15 mouse cellular contexts compared by ENCODE assay signal in genomic region chr7:99822426-99822825, GRCm38 (mm10). TPM values are rescaled to one million over a fixed set of nuclear protein-coding genes. Genes with fewer than 3 reads are reported as not detected.
DNase-seq lines count a peak whose midpoint lies in the region; ATAC-seq lines count a peak whose summit lies in the region.
"Had no signal": no experiment of that assay in that cellular context is flagged by ENCODE, and none has a peak within 500 bp of the region (broad histone marks: within the 10 kb centered on the region; RNA-seq: fewer than 3 reads in every experiment).

No protein-coding gene starts in this region.

- ATAC-seq in heart, embryonic 15.5 days (replicated peaks; ENCODE audit: insufficient number of reproducible peaks, insufficient read depth, low FRiP score, low read depth) = peak; percentile 58
- ATAC-seq in heart, embryonic 12.5 days (ENCODE audit: insufficient number of reproducible peaks, low FRiP score) = no peak
- 0 out of 2 replicates have a peak, but pooled peaks have one; percentile 24 for ATAC-seq in megakaryocyte, adult 5-6 weeks (ENCODE audit: poor library complexity, severe bottlenecking)
- ATAC-seq in hindbrain, embryonic 14.5 days (ENCODE audit: low FRiP score) = no peak

- no peak overlapping the region for H3K4me2 ChIP-seq in heart, embryonic 15.5 days
- H3K4me2 ChIP-seq in heart, embryonic 12.5 days = no peak overlapping the region
- H3K4me2 ChIP-seq in hindbrain, embryonic 14.5 days (replicated peaks) = no peak overlapping the region
- H3K4me2 ChIP-seq: limb, embryonic 12.5 days; midbrain, embryonic 12.5 days; neural tube, embryonic 15.5 days had no signal

- 68% methylated on average over 5 of the region's 5 CpGs for WGBS in heart, embryonic 15.5 days
- WGBS in heart, embryonic 12.5 days = 65% methylated on average over 5 of the region's 5 CpGs
- WGBS in hindbrain, embryonic 14.5 days = 86% methylated on average over 5 of the region's 5 CpGs

- no peak overlapping the region for H3K9ac ChIP-seq in heart, embryonic 15.5 days
- no peak overlapping the region for H3K9ac ChIP-seq in heart, embryonic 12.5 days
- no peak overlapping the region for H3K9ac ChIP-seq in hindbrain, embryonic 14.5 days
- H3K9ac ChIP-seq: limb, embryonic 12.5 days; midbrain, embryonic 12.5 days; neural tube, embryonic 15.5 days had no signal

- peak; percentile 70 for DNase-seq in A20 (ENCODE audit: low read depth, low spot score)
- peak; percentile 68 for DNase-seq in c-Kit-positive CD71-positive TER-119-positive erythroid progenitor cells, embryonic 14.5 days (ENCODE audit: low spot score)
- DNase-seq in hindbrain, embryonic 14.5 days (ENCODE audit: low spot score) = no peak
- DNase-seq in left cerebral cortex, adult 8-10 months (ENCODE audit: low spot score in 2 of 2) = no peak
- DNase-seq in natural killer cell, adult 2 months (ENCODE audit: low spot score in 2 of 2) = no peak
- DNase-seq: kidney, postnatal 36 days had no signal

- H3K27me3 ChIP-seq in heart, embryonic 15.5 days = no peaks in the 10 kb centered on the region
- H3K27me3 ChIP-seq in heart, embryonic 12.5 days (replicated peaks) = no peaks in the 10 kb centered on the region
- no peaks in the 10 kb centered on the region for H3K27me3 ChIP-seq in hindbrain, embryonic 14.5 days (ENCODE audit: control insufficient read depth, insufficient read depth, low read length)
- H3K27me3 ChIP-seq: limb, embryonic 12.5 days; midbrain, embryonic 12.5 days; neural tube, embryonic 15.5 days had no signal

- no peaks in the 10 kb centered on the region for H3K9me3 ChIP-seq in heart, embryonic 15.5 days (replicated peaks)
- H3K9me3 ChIP-seq in heart, embryonic 12.5 days (replicated peaks) = no peaks in the 10 kb centered on the region
- H3K9me3 ChIP-seq in hindbrain, embryonic 14.5 days (ENCODE audit: control insufficient read depth, low read length) = no peaks in the 10 kb centered on the region
- H3K9me3 ChIP-seq: hindbrain, embryonic 10.5 days; limb, embryonic 12.5 days; midbrain, embryonic 12.5 days; neural tube, embryonic 15.5 days had no signal

- no peak overlapping the region for H3K4me3 ChIP-seq in heart, embryonic 15.5 days
- no peak overlapping the region for H3K4me3 ChIP-seq in heart, embryonic 12.5 days
- H3K4me3 ChIP-seq in hindbrain, embryonic 14.5 days (replicated peaks; ENCODE audit: low read length) = no peak overlapping the region
- H3K4me3 ChIP-seq: hindbrain, embryonic 10.5 days; limb, embryonic 12.5 days; midbrain, embryonic 12.5 days; neural tube, embryonic 15.5 days had no signal

- H3K4me1 ChIP-seq in heart, embryonic 15.5 days (replicated peaks) = peaks cover 39% of the 10 kb centered on the region
- H3K4me1 ChIP-seq in heart, embryonic 12.5 days (replicated peaks) = peaks cover 50% of the 10 kb centered on the region
- no peaks in the 10 kb centered on the region for H3K4me1 ChIP-seq in hindbrain, embryonic 14.5 days (replicated peaks; ENCODE audit: control insufficient read depth, insufficient read depth, low read length)
- H3K4me1 ChIP-seq: limb, embryonic 12.5 days; midbrain, embryonic 12.5 days; neural tube, embryonic 15.5 days had no signal

- H3K27ac ChIP-seq in heart, embryonic 15.5 days = peak overlapping the region; percentile 22; the same call in 1 of the 2 replicates
- H3K27ac ChIP-seq in heart, embryonic 12.5 days (ENCODE audit: poor library complexity, severe bottlenecking) = no peak overlapping the region
- H3K27ac ChIP-seq in hindbrain, embryonic 14.5 days = no peak overlapping the region
- H3K27ac ChIP-seq: limb, embryonic 12.5 days; midbrain, embryonic 12.5 days; neural tube, embryonic 15.5 days had no signal

- H3K36me3 ChIP-seq in heart, embryonic 15.5 days = no peaks in the 10 kb centered on the region
- H3K36me3 ChIP-seq in heart, embryonic 12.5 days = peaks cover 6% of the 10 kb centered on the region; the same call in 1 of the 2 replicates
- H3K36me3 ChIP-seq in hindbrain, embryonic 14.5 days (replicated peaks; ENCODE audit: control insufficient read depth, insufficient read depth) = no peaks in the 10 kb centered on the region
- H3K36me3 ChIP-seq: hindbrain, embryonic 10.5 days; limb, embryonic 12.5 days; midbrain, embryonic 12.5 days; neural tube, embryonic 15.5 days had no signal

RNA-seq across cellular contexts. Expression of gene Neu3, which starts 5.8 kb away (rescaled TPM):
- 3.3 and 4.5 TPM in 2 replicates for polyA plus RNA-seq in heart, embryonic 15.5 days (2015; fragmentation: Nextera tagmentation; extraction: Ambion mirVana)
- 2.6 and 3.4 TPM in 2 replicates for polyA plus RNA-seq in heart, embryonic 12.5 days (2016; fragmentation: Nextera tagmentation; extraction: Ambion mirVana)
- 0.22 and 1.4 TPM in 2 replicates for total RNA-seq in megakaryocyte, adult 5-6 weeks (2015)
- total RNA-seq in megakaryocyte, adult 5-6 weeks (2017) = 1.1 and 1.8 TPM in 2 replicates
- 1.3 and 2.2 TPM in 2 replicates for polyA plus RNA-seq in hindbrain, embryonic 14.5 days (2014; fragmentation: Nextera tagmentation; extraction: Ambion mirVana)
- total RNA-seq in left cerebral cortex, adult 8-10 months (2022) = 1 to 10 TPM; 2.9 to 5.0 (median 4.2) TPM

RNA-seq across cellular contexts. Expression of gene Xrra1, which starts 36.5 kb away (rescaled TPM):
- 0.08 and 0.23 TPM in 2 replicates for polyA plus RNA-seq in heart, embryonic 15.5 days (2015; fragmentation: Nextera tagmentation; extraction: Ambion mirVana)
- polyA plus RNA-seq in heart, embryonic 12.5 days (2016; fragmentation: Nextera tagmentation; extraction: Ambion mirVana) = 0.26 and 0.37 TPM in 2 replicates
- 0.11 TPM in 1 of 2 replicates, not detected in the other for total RNA-seq in megakaryocyte, adult 5-6 weeks (2015)
- not detected in 2 replicates for total RNA-seq in megakaryocyte, adult 5-6 weeks (2017)
- polyA plus RNA-seq in hindbrain, embryonic 14.5 days (2014; fragmentation: Nextera tagmentation; extraction: Ambion mirVana) = 1.1 and 1.3 TPM in 2 replicates
- 1 to 10 TPM; 1.2 to 2.2 (median 1.4) TPM for total RNA-seq in left cerebral cortex, adult 8-10 months (2022)

RNA-seq across cellular contexts. Expression of gene Spcs2, which starts 40.8 kb away (rescaled TPM):
- 188 and 201 TPM in 2 replicates for polyA plus RNA-seq in heart, embryonic 15.5 days (2015; fragmentation: Nextera tagmentation; extraction: Ambion mirVana)
- polyA plus RNA-seq in heart, embryonic 12.5 days (2016; fragmentation: Nextera tagmentation; extraction: Ambion mirVana) = 218 and 220 TPM in 2 replicates
- total RNA-seq in megakaryocyte, adult 5-6 weeks (2015) = 181 and 205 TPM in 2 replicates
- total RNA-seq in megakaryocyte, adult 5-6 weeks (2017) = 113 and 137 TPM in 2 replicates
- 268 and 276 TPM in 2 replicates for polyA plus RNA-seq in hindbrain, embryonic 14.5 days (2014; fragmentation: Nextera tagmentation; extraction: Ambion mirVana)
- total RNA-seq in left cerebral cortex, adult 8-10 months (2022) = 10 to 100 TPM; 93.8 to 95.8 (median 95.0) TPM

RNA-seq across cellular contexts. Expression of gene Olfr521, which starts 59.1 kb away (rescaled TPM):
- polyA plus RNA-seq in heart, embryonic 15.5 days (2015; fragmentation: Nextera tagmentation; extraction: Ambion mirVana) = not detected in 2 replicates
- polyA plus RNA-seq in heart, embryonic 12.5 days (2016; fragmentation: Nextera tagmentation; extraction: Ambion mirVana) = not detected in 2 replicates
- total RNA-seq in megakaryocyte, adult 5-6 weeks (2015) = not detected in 2 replicates
- total RNA-seq in megakaryocyte, adult 5-6 weeks (2017) = not detected in 2 replicates
- not detected in 2 replicates for polyA plus RNA-seq in hindbrain, embryonic 14.5 days (2014; fragmentation: Nextera tagmentation; extraction: Ambion mirVana)
- not detected for total RNA-seq in left cerebral cortex, adult 8-10 months (2022)
- total RNA-seq: gastrocnemius, adult 18-20 months had no signal
- polyA plus RNA-seq: cortical plate, adult 2 months; hindbrain, embryonic 10.5 days; limb, embryonic 12.5 days; midbrain, embryonic 12.5 days; neural tube, embryonic 15.5 days had no signal

Comparison
In these comparisons a context has a peak if more than half of its experiments do, and no peak if none do; other contexts are left out.
1. ATAC-seq: peak in heart, embryonic 15.5 days (single experiment) and megakaryocyte, adult 5-6 weeks (single experiment); none in heart, embryonic 12.5 days (single experiment) and hindbrain, embryonic 14.5 days (single experiment).
2. DNase-seq: peak in A20 (single experiment) and c-Kit-positive CD71-positive TER-119-positive erythroid progenitor cells, embryonic 14.5 days (single experiment); none in hindbrain, embryonic 14.5 days (single experiment), left cerebral cortex, adult 8-10 months (0 of 2) and natural killer cell, adult 2 months (0 of 2).